Mouse (Mus musculus): ENCODE measurements around the gene Mrps11.

DNA sequence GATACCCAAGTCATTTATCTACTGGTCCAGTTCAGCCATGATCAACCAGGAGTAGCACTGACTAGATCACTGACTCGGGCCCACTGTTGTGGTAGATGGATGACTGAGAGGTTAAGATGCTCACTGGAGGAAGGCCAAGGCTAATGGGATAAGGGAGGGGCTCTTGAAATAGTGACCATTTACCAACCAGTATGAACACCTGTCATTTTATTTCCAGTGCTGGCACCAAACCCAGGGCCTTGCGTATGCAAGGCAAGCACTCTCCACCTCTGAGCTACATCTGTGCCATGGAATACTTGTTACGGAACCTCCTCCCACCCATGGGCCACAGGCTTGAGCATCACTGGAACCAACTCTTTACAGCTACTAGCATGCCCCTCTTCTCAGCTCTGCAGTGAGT lies 19.1 kb upstream of the Mrps11 start:
- TF ChIP-seq CTCF (IDR thresholded peaks at IDR 0.05; ENCODE audit: control insufficient read depth, insufficient read depth, insufficient read length) (no peak), USF1 (IDR thresholded peaks at IDR 0.05; ENCODE audit: low read depth) (no peak), MYOG (IDR thresholded peaks at IDR 0.05; ENCODE audit: control insufficient read depth, extremely low read depth, insufficient read length) (no peak), MYOD1 (IDR thresholded peaks at IDR 0.05; ENCODE audit: control insufficient read depth, insufficient read length, low read depth) (no peak), MAX (IDR thresholded peaks at IDR 0.05) (no peak)
